Mouse (Mus musculus) liver, embryonic 15.5 days (tissue): ENCODE measurements at regions not wholly inside any gene's neighbourhood (a gene's known extent, or its start where the extent isn't known, plus 50 kb on each side); places are given as distances from the start of the nearest gene placed in this dataset.

Source experiments
- ATAC-seq: fragments of 200-750 bp; cut with Nextera tagmentation; 2 replicates; pipeline ENCODE4 v1.8.0; 2017; ENCODE audit warnings: moderate number of reproducible peaks, mild to moderate bottlenecking, moderate library complexity; ENCODE audit not compliant: insufficient read depth
- H3K27ac ChIP-seq: fragments of 300-500 bp; sonication (generic); replicated peaks from 2 replicates; pipeline ENCODE4 v1.5.1; 2015; ENCODE audit warnings: mild to moderate bottlenecking, inconsistent platforms
- H3K27me3 ChIP-seq: fragments of 300-500 bp; sonication (generic); 2 replicates; pipeline ENCODE4 v1.6.1; 2015; ENCODE audit warnings: mild to moderate bottlenecking, inconsistent platforms
- H3K36me3 ChIP-seq: fragments of 300-500 bp; sonication (generic); replicated peaks from 2 replicates; pipeline ENCODE4 v1.6.1; 2015; ENCODE audit warnings: moderate library complexity, mild to moderate bottlenecking, inconsistent platforms
- H3K4me1 ChIP-seq: fragments of 300-500 bp; sonication (generic); replicated peaks from 2 replicates; pipeline ENCODE4 v1.6.1; 2015; ENCODE audit warnings: inconsistent platforms
- H3K4me2 ChIP-seq: fragments of 300-500 bp; sonication (generic); 2 replicates; pipeline ENCODE4 v1.6.1; 2015; ENCODE audit warnings: moderate library complexity, mild to moderate bottlenecking, inconsistent platforms
- H3K4me3 ChIP-seq: fragments of 300-500 bp; sonication (generic); replicated peaks from 2 replicates; pipeline ENCODE4 v1.5.1; 2015; ENCODE audit warnings: mild to moderate bottlenecking, inconsistent platforms
- H3K9ac ChIP-seq: fragments of 300-500 bp; sonication (generic); 2 replicates; pipeline ENCODE4 v1.6.1; 2015; ENCODE audit warnings: moderate library complexity, mild to moderate bottlenecking, inconsistent platforms
- H3K9me3 ChIP-seq: fragments of 300-500 bp; sonication (generic); replicated peaks from 2 replicates; pipeline ENCODE4 v1.6.1; 2016; ENCODE audit warnings: inconsistent platforms
- WGBS: fragments of 180-500 bp; shearing (Covaris S2); methylation state at CpG from one replicate; pipeline ENCODE4 v1.1.7; 2015; ENCODE audit warnings: mixed read lengths; ENCODE audit not compliant: insufficient replicate concordance; 5-methylcytosine and 5-hydroxymethylcytosine counted together

DNA sequence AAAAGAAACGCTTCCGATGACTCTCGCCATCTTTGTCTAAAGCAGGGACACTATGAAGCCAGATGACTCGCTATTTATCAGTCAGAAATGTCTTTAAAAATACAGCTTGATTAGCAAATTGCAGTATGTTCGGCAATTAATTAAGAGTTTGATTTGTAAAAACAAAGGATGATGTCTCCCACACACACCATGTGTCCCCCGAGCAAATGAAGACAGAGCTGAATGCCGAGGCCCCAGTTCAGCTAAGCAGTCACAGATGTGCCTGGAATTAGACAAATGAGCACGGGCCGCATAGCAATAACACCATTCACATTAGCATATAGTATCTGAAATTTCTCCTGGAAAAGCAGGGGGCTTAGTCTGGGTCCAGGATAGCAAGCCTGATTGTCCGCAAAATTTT, 98.3 kb upstream of the Sox5 start:
- 72% methylated on average over 10 of the region's 10 CpGs for WGBS
- no peak for ATAC-seq
- Histone ChIP-seq H3K4me2 (no peak overlapping the region), H3K27ac (no peak overlapping the region), H3K9me3 (no peaks in the 10 kb centered on the region), H3K27me3 (no peaks in the 10 kb centered on the region), H3K4me1 (peaks cover 6% of the 10 kb centered on the region), H3K9ac (no peak overlapping the region), H3K36me3 (no peaks in the 10 kb centered on the region), H3K4me3 (no peak overlapping the region)

DNA sequence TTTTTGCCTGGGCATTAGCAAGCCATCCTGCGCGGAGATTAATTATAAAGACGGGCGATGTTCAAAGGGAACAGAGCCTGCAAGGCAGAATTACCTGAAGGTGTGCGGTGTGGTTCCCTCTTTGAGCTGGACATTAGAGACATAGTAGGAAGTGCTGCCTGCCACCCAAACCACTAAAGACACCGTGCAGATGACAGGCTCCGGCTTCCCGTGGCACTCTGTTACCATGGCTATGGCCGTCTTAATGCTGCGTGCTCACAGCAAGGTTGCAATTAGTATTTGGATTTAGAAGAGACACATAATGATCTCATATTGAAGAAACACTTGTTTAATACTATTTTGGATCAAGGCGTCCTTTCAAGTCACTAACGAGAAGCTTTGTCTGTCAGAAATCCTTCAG, 95.0 kb upstream of the Sox5 start:
- Histone ChIP-seq H3K9me3 (no peaks in the 10 kb centered on the region), H3K36me3 (no peaks in the 10 kb centered on the region)
- 71% methylated on average over 12 of the region's 12 CpGs for WGBS

DNA sequence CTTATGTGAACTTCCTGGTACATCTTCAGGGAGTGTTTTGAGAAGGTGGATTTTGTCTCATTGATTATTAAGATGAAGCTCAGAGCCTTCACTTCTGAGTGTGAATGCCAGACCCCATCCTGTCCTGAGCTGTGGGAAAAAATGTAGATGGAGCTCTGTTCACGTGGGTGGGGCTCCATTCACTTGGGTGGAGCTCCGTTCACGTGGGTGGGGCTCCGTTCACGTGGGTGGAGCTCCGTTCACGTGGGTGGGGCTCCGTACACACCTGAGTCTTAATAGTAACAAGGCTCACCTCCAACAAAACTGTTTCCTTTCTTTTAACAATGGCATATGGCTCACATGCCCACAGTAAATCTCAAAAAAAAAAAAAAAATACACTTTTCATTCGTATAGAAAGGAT, 94.1 kb upstream of the Sox5 start:
- Histone ChIP-seq H3K4me1 (peaks cover 6% of the 10 kb centered on the region), H3K36me3 (no peaks in the 10 kb centered on the region), H3K9ac (no peak overlapping the region), H3K4me3 (no peak overlapping the region), H3K27me3 (no peaks in the 10 kb centered on the region), H3K4me2 (peak overlapping the region; percentile 6; the same call in 1 of the 2 replicates), H3K27ac (no peak overlapping the region), H3K9me3 (no peaks in the 10 kb centered on the region)
- ATAC-seq = peak; percentile 70
- 43% methylated on average over 9 of the region's 9 CpGs for WGBS

More for the DNA sequence above, 95.0 kb upstream of the Sox5 start:
- Histone ChIP-seq H3K4me1 (peaks cover 6% of the 10 kb centered on the region), H3K9ac (no peak overlapping the region), H3K4me2 (no peak overlapping the region), H3K4me3 (no peak overlapping the region), H3K27ac (no peak overlapping the region), H3K27me3 (no peaks in the 10 kb centered on the region)
- no peak for ATAC-seq

DNA sequence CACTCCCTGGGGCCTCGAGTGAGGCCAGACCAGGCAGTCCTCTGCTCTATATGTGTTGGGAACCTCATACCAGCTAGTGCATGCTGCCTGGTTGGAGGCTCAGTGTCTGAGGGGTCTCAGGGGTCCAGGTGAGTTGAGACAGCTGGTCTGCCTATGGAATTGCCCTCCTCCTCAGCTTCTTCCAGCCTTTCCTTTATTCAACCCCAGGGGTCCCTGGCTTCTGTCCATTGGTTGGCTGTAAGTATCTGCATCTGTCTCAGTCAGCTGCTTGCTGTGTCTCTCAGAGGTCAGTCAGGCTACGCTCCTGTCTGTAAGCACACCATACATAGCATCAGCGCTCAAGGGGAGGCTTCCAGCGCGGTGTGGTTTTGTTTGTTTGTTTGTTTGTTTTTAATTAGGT, 92.5 kb upstream of the Sox5 start:
- H3K9ac ChIP-seq = no peak overlapping the region
- H3K36me3 ChIP-seq = no peaks in the 10 kb centered on the region
- no peak overlapping the region for H3K4me3 ChIP-seq
- H3K27ac ChIP-seq = no peak overlapping the region
- H3K9me3 ChIP-seq = no peaks in the 10 kb centered on the region
- ATAC-seq = no peak
- no peaks in the 10 kb centered on the region for H3K27me3 ChIP-seq
- no peak overlapping the region for H3K4me2 ChIP-seq
- WGBS = 77% methylated on average over 5 of the region's 5 CpGs
- peaks cover 6% of the 10 kb centered on the region for H3K4me1 ChIP-seq

DNA sequence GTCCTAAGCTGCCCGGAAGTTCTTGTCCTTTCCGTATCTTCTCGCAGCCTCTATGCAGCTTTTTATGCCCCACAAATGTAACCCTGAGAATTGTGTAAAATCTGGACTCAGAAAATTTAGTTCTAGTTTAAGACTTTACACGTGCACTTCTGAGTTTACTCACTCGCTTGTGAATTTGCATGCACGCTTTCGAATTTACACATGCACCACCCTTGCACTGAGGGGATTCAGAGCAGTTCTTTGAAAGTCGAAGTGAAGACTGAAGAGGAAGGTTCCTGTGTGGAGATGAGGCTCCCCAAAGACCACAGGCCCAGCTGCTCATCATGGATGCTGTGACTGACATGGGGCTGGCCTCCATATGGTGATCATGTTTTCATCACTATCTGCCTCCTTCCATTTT, 89.2 kb upstream of the Sox5 start:
- WGBS = 77% methylated on average over 8 of the region's 8 CpGs

DNA sequence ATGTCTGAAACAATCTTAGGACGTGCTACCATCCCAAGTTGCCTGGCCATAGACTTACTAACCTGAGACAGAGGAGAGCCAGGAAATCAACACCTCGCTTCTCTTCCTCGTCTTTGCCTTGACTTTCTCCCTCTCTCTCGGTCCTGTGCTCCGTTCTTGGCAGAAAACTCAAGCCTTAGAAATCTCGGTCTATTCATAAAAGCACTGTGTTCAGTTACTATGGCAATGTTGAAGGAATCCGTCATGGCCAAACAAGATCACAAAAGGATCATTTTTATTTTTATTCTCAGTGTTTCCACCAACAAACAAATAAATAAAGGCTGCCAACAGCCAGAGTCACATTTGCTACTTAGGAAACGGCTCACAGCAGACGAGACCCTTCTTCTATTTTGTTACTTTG, 85.6 kb upstream of the Sox5 start:
- Histone ChIP-seq H3K4me2 (no peak overlapping the region), H3K9me3 (no peaks in the 10 kb centered on the region), H3K36me3 (no peaks in the 10 kb centered on the region), H3K4me1 (peaks cover 12% of the 10 kb centered on the region; the same call in 1 of the 2 replicates), H3K27ac (no peak overlapping the region), H3K9ac (no peak overlapping the region), H3K27me3 (no peaks in the 10 kb centered on the region), H3K4me3 (no peak overlapping the region)
- WGBS = 62% methylated on average over 9 of the region's 9 CpGs
- no peak for ATAC-seq

More for the DNA sequence above, 89.2 kb upstream of the Sox5 start:
- H3K27me3 ChIP-seq = no peaks in the 10 kb centered on the region
- H3K4me3 ChIP-seq = no peak overlapping the region
- H3K9me3 ChIP-seq = no peaks in the 10 kb centered on the region
- H3K4me1 ChIP-seq = peaks cover 3% of the 10 kb centered on the region
- no peak overlapping the region for H3K27ac ChIP-seq
- no peak for ATAC-seq
- no peak overlapping the region for H3K4me2 ChIP-seq
- H3K9ac ChIP-seq = no peak overlapping the region
- H3K36me3 ChIP-seq = no peaks in the 10 kb centered on the region

DNA sequence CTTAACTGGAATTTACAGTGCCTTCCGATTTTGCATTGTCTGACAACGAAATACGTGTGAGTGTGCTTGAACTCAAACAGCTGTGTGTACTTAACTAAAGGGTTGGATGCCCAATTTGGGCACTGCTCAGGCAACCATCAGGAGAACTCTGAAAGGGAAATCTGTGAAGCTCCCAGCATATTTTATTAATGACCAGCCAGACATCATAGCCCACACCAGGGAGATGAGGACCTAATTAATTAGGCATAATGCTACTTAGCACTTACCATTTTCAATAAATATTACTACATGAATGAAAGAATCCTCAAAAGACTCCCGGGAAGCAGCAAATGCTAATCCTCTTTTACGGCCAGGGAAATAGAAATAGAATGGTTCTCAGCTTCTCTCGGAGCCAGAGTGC, 82.2 kb upstream of the Sox5 start:
- no peak overlapping the region for H3K4me3 ChIP-seq
- H3K4me2 ChIP-seq = no peak overlapping the region
- H3K27me3 ChIP-seq = no peaks in the 10 kb centered on the region
- no peak overlapping the region for H3K9ac ChIP-seq
- no peak for ATAC-seq
- H3K36me3 ChIP-seq = no peaks in the 10 kb centered on the region
- H3K27ac ChIP-seq = no peak overlapping the region
- 54% methylated on average over 6 of the region's 6 CpGs for WGBS
- H3K9me3 ChIP-seq = no peaks in the 10 kb centered on the region
- H3K4me1 ChIP-seq = peaks cover 12% of the 10 kb centered on the region; the same call in 1 of the 2 replicates

DNA sequence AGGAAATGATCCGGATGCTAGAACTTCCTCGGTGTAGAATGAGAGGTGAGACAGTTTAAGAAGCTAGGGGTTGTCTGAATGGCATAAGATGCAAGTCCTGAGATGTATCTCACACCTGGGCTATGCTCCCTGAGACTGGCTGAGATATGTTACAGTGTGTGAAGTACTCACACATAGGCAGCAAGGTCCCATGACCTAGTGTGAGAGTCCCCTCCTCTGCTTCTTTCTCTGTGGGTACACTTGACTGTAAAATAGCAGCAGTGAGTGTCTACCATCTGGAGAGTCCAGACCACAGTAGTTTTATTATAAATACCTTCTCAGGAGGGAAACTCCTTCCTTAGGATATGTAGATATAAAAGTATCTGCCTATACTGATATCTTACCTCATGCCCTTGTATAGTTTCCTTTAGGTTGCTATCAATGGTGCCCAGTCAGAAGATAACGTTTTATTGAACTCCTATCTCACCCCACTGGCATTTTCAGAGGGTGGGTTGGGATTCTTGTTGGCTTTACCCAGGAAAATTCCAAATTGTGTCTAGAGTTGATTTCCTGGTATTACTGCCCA, 81.7 kb upstream of the Sox5 start:
- Histone ChIP-seq H3K27ac (no peak overlapping the region), H3K4me1 (peaks cover 12% of the 10 kb centered on the region; the same call in 1 of the 2 replicates), H3K9ac (no peak overlapping the region), H3K4me3 (no peak overlapping the region), H3K27me3 (no peaks in the 10 kb centered on the region), H3K4me2 (no peak overlapping the region), H3K9me3 (no peaks in the 10 kb centered on the region), H3K36me3 (no peaks in the 10 kb centered on the region)
- WGBS = 47% methylated on average over 3 of the region's 3 CpGs
- ATAC-seq = peak; percentile 57

DNA sequence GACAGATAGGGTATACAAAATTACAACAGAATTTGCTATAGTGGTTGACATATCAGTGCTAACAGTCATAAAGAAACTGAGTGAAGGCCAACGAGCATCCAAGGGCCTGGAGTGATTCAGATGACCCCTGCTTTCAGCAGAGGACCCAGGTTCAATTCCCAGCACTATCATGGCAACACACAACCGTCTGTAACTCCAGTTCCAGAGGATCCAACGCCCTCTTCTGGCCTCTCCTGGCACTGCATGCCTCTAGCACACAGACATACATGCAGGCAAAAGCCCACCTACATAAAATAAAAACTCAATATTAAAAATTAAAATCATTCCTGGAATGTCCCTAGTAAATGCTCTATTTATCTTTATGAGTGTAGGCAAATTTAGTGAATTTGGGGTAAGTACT, 59.7 kb upstream of the Sox5 start:
- Histone ChIP-seq H3K4me2 (no peak overlapping the region), H3K27ac (no peak overlapping the region), H3K9ac (no peak overlapping the region), H3K9me3 (no peaks in the 10 kb centered on the region), H3K27me3 (no peaks in the 10 kb centered on the region), H3K4me3 (no peak overlapping the region), H3K36me3 (no peaks in the 10 kb centered on the region), H3K4me1 (no peaks in the 10 kb centered on the region)
- ATAC-seq = no peak
- WGBS = 56% methylated on average over 3 of the region's 3 CpGs

DNA sequence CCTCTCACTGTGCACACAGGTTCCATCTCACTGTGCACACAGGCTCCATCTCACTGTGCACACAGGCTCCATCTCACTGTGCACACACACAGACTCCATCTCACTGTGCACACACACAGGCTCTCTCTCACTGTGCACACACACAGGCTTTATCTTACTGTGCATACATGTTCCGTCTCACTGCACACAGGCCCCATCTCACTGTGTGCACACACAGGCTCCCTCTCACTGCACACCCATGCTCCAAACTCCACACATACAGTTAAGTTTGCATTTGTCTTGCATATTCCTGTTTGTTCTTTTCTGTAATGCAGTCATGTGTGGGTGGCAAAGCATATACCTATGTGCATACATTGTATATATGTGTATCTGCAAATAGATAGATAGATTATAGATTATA, 57.6 kb upstream of the Sox5 start:
- Histone ChIP-seq H3K4me3 (no peak overlapping the region), H3K27ac (no peak overlapping the region), H3K27me3 (no peaks in the 10 kb centered on the region), H3K9me3 (no peaks in the 10 kb centered on the region), H3K4me1 (no peaks in the 10 kb centered on the region), H3K9ac (no peak overlapping the region), H3K4me2 (no peak overlapping the region), H3K36me3 (no peaks in the 10 kb centered on the region)
- ATAC-seq = no peak
- WGBS = 70% methylated on average over 1 of the region's 1 CpGs

DNA sequence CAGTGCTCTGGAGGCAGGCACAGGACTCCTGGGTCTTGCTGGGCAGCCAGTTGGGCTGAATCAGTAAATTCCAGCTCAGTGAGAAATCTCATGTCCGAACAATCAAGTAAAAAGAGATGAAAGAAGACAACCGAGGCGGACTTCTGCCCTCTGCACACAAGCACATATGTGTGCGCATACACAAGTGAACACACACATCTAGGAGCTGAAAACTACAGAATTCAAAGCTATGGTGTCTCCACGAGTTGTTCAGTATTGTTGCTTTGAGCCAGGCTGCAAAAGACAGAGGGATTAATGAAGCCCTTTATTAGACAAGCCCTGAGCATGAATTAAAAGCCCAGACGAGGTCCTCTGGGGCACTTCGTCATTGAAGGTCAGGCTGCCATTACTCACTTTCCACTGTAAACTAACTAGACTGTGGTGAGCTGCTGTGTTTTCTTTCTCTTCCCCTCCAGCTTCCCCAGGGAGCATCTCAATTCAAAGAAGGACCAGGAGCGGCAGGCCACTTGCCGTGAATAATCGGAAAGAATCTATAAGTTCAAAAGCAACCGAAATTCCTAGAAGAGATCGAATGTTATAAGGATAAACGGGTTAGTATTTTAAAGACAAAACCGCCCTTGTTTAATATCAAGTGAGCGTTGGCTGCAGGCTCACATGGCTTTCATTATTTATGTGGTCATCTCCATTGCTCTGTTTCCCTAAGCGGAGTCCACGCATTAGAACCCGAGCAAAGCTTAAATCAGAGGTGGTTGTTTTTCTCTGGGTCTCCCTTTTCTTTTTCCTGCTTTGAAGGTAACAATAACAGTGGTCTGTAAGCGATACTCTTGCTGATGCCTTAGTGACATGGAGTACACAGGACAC, 52.8 kb upstream of the Sox5 start:
- no peaks in the 10 kb centered on the region for H3K27me3 ChIP-seq
- no peaks in the 10 kb centered on the region for H3K4me1 ChIP-seq
- H3K9me3 ChIP-seq = no peaks in the 10 kb centered on the region
- no peak overlapping the region for H3K4me2 ChIP-seq
- no peak for ATAC-seq
- H3K9ac ChIP-seq = no peak overlapping the region
- no peak overlapping the region for H3K4me3 ChIP-seq
- no peak overlapping the region for H3K27ac ChIP-seq
- WGBS = 70% methylated on average over 19 of the region's 19 CpGs
- H3K36me3 ChIP-seq = no peaks in the 10 kb centered on the region
